Mouse (Mus musculus) ES-Bruce4 (cell line): ENCODE measurements around the gene Tgfbr3l.
"Not testable (repeated sequence)": the region's sequence is repeated elsewhere in the genome, so short reads cannot be mapped to it uniquely, and the experiment has no call there.

Experiments
- CTCF ChIP-seq: IDR thresholded peaks from one replicate; pipeline ENCODE4 v1.8.1; 2011; ENCODE audit warnings: low read depth, low read length
- EP300 ChIP-seq: IDR thresholded peaks from 2 replicates; pipeline ENCODE4 v1.6.1; 2011; ENCODE audit warnings: low read depth, low read length; ENCODE audit not compliant: insufficient read depth
- POLR2A ChIP-seq: IDR thresholded peaks from one replicate; pipeline ENCODE4 v1.8.1; 2011; ENCODE audit warnings: low read length; ENCODE audit not compliant: insufficient read depth

GRCm38 (mm10) chr8:4255471-4255870, 7.5 kb downstream of the Tgfbr3l start:
- not testable (repeated sequence) for TF ChIP-seq CTCF, POLR2A, EP300
